8 mouse cellular contexts compared by ENCODE assay signal in genomic region chr15:67039421-67039907, GRCm38 (mm10).
DNase-seq lines count a peak whose midpoint lies in the region; ATAC-seq and TF ChIP-seq lines count a peak whose summit lies in the region.

No protein-coding gene starts in this region.

- no peaks in the 10 kb centered on the region for H3K27me3 ChIP-seq in hindbrain, embryonic 16.5 days (replicated peaks; ENCODE audit: control insufficient read depth, insufficient read depth, low read length)
- H3K27me3 ChIP-seq in liver, embryonic 13.5 days, result peaks cover 6% of the 10 kb centered on the region; the same call in 1 of the 2 replicates

- no peak for TF ChIP-seq CTCF in gastrocnemius, adult 2 months (IDR thresholded peaks at IDR 0.05)

- H3K27ac ChIP-seq in gastrocnemius, adult 2 months, result peak overlapping the region; percentile 85
- H3K27ac ChIP-seq in hindbrain, embryonic 16.5 days (ENCODE audit: low read depth, low read length), result no peak overlapping the region
- no peak overlapping the region for H3K27ac ChIP-seq in liver, embryonic 13.5 days

- peak overlapping the region; percentile 86 for H3K4me3 ChIP-seq in gastrocnemius, adult 2 months
- peak overlapping the region; percentile 35 for H3K4me3 ChIP-seq in hindbrain, embryonic 16.5 days (ENCODE audit: low read length)
- peak overlapping the region; percentile 55 for H3K4me3 ChIP-seq in liver, embryonic 13.5 days (replicated peaks)

- H3K4me2 ChIP-seq in hindbrain, embryonic 16.5 days (ENCODE audit: low read length), result peak overlapping the region; percentile 59
- H3K4me2 ChIP-seq in liver, embryonic 13.5 days, result peak overlapping the region; percentile 67

- peak; percentile 84 for ATAC-seq in hindbrain, embryonic 16.5 days
- ATAC-seq in liver, embryonic 13.5 days (ENCODE audit: low read depth), result peak; percentile 80

- no peaks in the 10 kb centered on the region for H3K9me3 ChIP-seq in hindbrain, embryonic 16.5 days (ENCODE audit: control insufficient read depth, low read length)
- H3K9me3 ChIP-seq in liver, embryonic 13.5 days (replicated peaks), result no peaks in the 10 kb centered on the region

- H3K9ac ChIP-seq in hindbrain, embryonic 16.5 days (ENCODE audit: low read depth, low read length), result peak overlapping the region; percentile 46
- H3K9ac ChIP-seq in liver, embryonic 13.5 days, result peak overlapping the region; percentile 51

- DNase-seq in cerebellum, adult 18-20 months, result peak; percentile 29 to 40
- DNase-seq in cerebellum, adult 9-10 months, result no peak
- peak; percentile 50 for DNase-seq in c-Kit-positive CD71-positive TER-119-negative erythroid progenitor cells, embryonic 14.5 days (ENCODE audit: low read depth)
- DNase-seq in gastrocnemius, adult 2 months, result peak; percentile 77
- DNase-seq in liver, embryonic 13.5 days, result peak; percentile 50
- DNase-seq in natural killer cell, adult 2 months (ENCODE audit: low spot score in 2 of 2), result peak; percentile 69 to 82
- peak; percentile 55 to 72 for DNase-seq in thymus, adult 18-20 months

- H3K4me1 ChIP-seq in hindbrain, embryonic 16.5 days (ENCODE audit: control insufficient read depth, insufficient read depth, low read depth, low read length), result peaks cover 5% of the 10 kb centered on the region
- peaks cover 20% of the 10 kb centered on the region for H3K4me1 ChIP-seq in liver, embryonic 13.5 days (replicated peaks)

- intact Hi-C loops in gastrocnemius, adult 2 months (cut with DNase I), result no loop called here

- WGBS in hindbrain, embryonic 16.5 days, result 5% methylated on average over 16 of the region's 16 CpGs
- under 1% methylated on average over 16 of the region's 16 CpGs for WGBS in liver, embryonic 13.5 days (ENCODE audit: insufficient replicate concordance)

- no peaks in the 10 kb centered on the region for H3K36me3 ChIP-seq in hindbrain, embryonic 16.5 days (ENCODE audit: control insufficient read depth, insufficient read depth, low read length)
- H3K36me3 ChIP-seq in liver, embryonic 13.5 days, result no peaks in the 10 kb centered on the region

Comparison
In these comparisons a context has a peak if more than half of its experiments do, and no peak if none do; other contexts are left out.
1. H3K4me3 ChIP-seq: peak in every context shown above with its lines; median percentile 86 in gastrocnemius, adult 2 months; 55 in liver, embryonic 13.5 days; 35 in hindbrain, embryonic 16.5 days.